Mouse (Mus musculus) thymus, postnatal 25 days (tissue): ENCODE results near the gene Ank.

Experiments
- DNase-seq: peaks from one replicate; pipeline ENCODE4 v3.0.0; 2022

Ank gene

GRCm38 (mm10) chr15:27539745-27540144, 73.3 kb downstream of the Ank start:
- DNase-seq = no peak

GRCm38 (mm10) chr15:27545203-27545602, 78.7 kb downstream of the Ank start:
- no peak for DNase-seq

GRCm38 (mm10) chr15:27548110-27548509, 81.6 kb downstream of the Ank start:
- DNase-seq = no peak

- DNase-seq = no peak
Measured at GRCm38 (mm10) chr15:27549071-27549470, 82.6 kb downstream of the Ank start.

- DNase-seq = no peak
Measured at GRCm38 (mm10) chr15:27549878-27550277, 83.4 kb downstream of the Ank start.

- DNase-seq = no peak
Measured at GRCm38 (mm10) chr15:27550358-27550992, 84.0 kb downstream of the Ank start.

- no peak for DNase-seq
Measured at GRCm38 (mm10) chr15:27551117-27552114, 84.9 kb downstream of the Ank start.

- no peak for DNase-seq
Measured at GRCm38 (mm10) chr15:27552129-27552700, 85.7 kb downstream of the Ank start.

GRCm38 (mm10) chr15:27553554-27553953, 87.1 kb downstream of the Ank start:
- DNase-seq = no peak

GRCm38 (mm10) chr15:27558456-27559147, 92.1 kb downstream of the Ank start:
- DNase-seq = no peak

- DNase-seq = no peak
Measured at GRCm38 (mm10) chr15:27560315-27560714, 93.8 kb downstream of the Ank start.

GRCm38 (mm10) chr15:27564106-27565100, 97.9 kb downstream of the Ank start:
- no peak for DNase-seq

- DNase-seq = no peak
Measured at GRCm38 (mm10) chr15:27565626-27566185, 99.2 kb downstream of the Ank start.

GRCm38 (mm10) chr15:27567356-27567755, 100.9 kb downstream of the Ank start:
- no peak for DNase-seq

GRCm38 (mm10) chr15:27568371-27568770, 101.9 kb downstream of the Ank start:
- DNase-seq = no peak

- no peak for DNase-seq
Measured at GRCm38 (mm10) chr15:27569924-27570323, 103.4 kb downstream of the Ank start.

GRCm38 (mm10) chr15:27570385-27570784, 103.9 kb downstream of the Ank start:
- no peak for DNase-seq

- DNase-seq = no peak
Measured at GRCm38 (mm10) chr15:27571179-27571578, 104.7 kb downstream of the Ank start.

GRCm38 (mm10) chr15:27574992-27575781, 108.7 kb downstream of the Ank start:
- no peak for DNase-seq

GRCm38 (mm10) chr15:27575932-27576331, 109.5 kb downstream of the Ank start:
- DNase-seq = no peak

GRCm38 (mm10) chr15:27576886-27577285, 110.4 kb downstream of the Ank start:
- DNase-seq = no peak
